Mouse (Mus musculus) layer of hippocampus, postnatal 36 days (tissue): ENCODE data around the gene Amdhd1. TPM values are rescaled to one million over a fixed set of nuclear protein-coding genes. Genes with fewer than 3 reads are reported as not detected.

Experiments
- total RNA-seq, 2 experiments: library from RNA; stranded (reverse); gene quantifications; 2 replicates each; pipeline ENCODE4 v1.2.3; 2021

Amdhd1 gene
- total RNA-seq, 2 experiments from 2014 or later: 0.27 to 0.40 TPM

Other genes with a start within 250 kb of the Amdhd1 start
- 1 to 10 TPM; 7.4 to 8.9 TPM for gene Elk3, start 228.9 kb downstream of the Amdhd1 start, total RNA-seq
- 10 to 100 TPM; 53.5 to 59.1 TPM for gene Lta4h, start 86.6 kb downstream of the Amdhd1 start, total RNA-seq
- gene Hal, start 51.3 kb downstream of the Amdhd1 start, total RNA-seq: under 1 TPM in 1 of 2 experiments, not detected in 1; 0.25 TPM
- gene Ccdc38, start 599 bp upstream of the Amdhd1 start, total RNA-seq: not detected
- gene Snrpf, start 49.7 kb upstream of the Amdhd1 start, total RNA-seq: 10 to 100 TPM; 11.7 to 12.6 TPM
- gene Ntn4, start 100.6 kb upstream of the Amdhd1 start, total RNA-seq: 1 to 10 TPM; 6.0 to 6.2 TPM